Mouse (Mus musculus) CD4-positive, CD25-positive, alpha-beta regulatory T cell, adult 4 months (primary cell): ENCODE data around the gene Olfr1230. TPM values are rescaled to one million over a fixed set of nuclear protein-coding genes. Genes with fewer than 3 reads are reported as not detected.

ENCODE experiments used
- ATAC-seq: one replicate; pipeline ENCODE4 v1.8.0; 2017
- polyA plus RNA-seq, 2 experiments: library from polyadenylated mRNA; unstranded; fragments of 100-300 nt; shearing (Covaris generic); gene quantifications; one replicate each; pipeline ENCODE4 v1.2.1; 2017

Gene Olfr1230
- not detected for polyA plus RNA-seq

DNA sequence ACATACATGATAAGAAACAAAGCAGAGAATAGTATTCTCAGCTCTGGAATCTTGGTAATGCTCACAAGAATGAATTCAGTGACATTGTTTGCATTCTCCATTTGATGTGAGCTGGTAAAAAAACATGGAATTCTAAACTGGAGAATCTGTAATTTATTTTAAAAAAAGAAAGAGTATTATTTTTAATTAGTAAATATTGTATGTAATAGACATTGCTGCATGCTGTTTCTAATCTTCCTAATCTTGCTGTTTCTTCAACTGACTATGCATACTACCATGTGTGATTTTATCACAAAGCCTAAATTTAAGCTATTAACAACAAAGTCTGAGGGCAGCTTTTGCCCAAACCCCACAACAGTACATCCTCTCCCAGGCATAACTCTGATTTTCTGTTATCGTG, at the start of gene Olfr1230:
Gene Olfr1230, minus strand, starts transcription at position 101 of the 400 bp plus-strand sequence.
- ATAC-seq, result no peak

DNA sequence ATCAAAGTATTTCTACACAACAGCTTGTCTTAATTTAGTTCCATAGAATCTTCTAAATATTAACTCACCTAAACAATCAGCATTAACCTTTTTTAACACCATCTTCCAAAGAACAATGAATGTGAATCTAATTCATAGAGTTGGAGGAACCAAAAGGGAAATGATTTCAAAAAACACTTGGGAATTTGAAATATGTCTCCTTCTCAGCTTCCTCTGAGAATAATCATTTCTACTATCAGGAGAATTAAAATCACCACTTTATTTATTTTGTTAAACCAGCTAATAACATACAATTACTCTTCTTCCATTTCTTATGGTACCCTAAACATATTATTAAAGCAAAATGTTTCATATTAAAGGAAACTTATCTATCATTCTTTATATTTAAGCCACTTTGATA, 45.2 kb upstream of the Olfr1230 start, which contains the start of gene Olfr1233:
Gene Olfr1233, minus strand, starts transcription at position 101 of the 400 bp plus-strand sequence.
- no peak for ATAC-seq

DNA sequence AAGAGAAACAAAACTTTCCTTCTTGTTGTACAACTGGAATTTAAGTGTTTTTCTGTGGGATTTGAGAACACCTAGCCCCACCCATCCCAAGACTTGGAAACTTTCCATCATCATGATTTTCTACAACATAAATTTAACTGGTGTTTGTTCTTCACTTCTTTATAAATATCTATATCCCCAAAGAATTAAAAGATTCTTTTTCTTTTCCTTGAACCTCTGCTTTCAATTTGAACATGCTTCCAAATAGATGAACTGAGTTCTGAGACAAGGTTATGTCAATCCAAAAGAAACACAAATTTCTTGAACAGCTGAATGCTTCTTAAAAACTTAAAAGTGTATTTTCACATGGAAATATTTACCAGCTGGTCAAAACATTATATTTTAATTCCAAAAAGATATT, 32.5 kb upstream of the Olfr1230 start, which contains the start of gene Olfr1232:
Gene Olfr1232, minus strand, starts transcription at position 101 of the 400 bp plus-strand sequence.
- no peak for ATAC-seq

DNA sequence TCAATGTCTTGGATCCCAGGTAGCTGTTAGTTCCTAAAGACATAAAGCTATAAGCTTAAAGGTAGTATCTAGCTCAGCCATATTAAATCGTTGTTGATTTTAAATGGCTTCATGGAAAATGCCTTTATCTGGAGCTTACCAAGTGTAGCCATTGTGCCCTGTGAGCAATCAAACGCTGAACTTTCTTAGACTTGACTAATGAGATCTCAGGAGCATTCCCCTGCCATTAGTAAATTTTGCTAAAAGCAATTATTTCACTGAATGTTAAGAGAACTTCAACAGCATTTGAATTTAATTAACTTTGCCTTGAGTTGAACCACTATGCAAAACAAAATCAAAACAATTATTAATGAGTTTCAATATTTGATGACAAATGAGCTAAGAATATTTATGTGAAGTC, 9.9 kb upstream of the Olfr1230 start, which contains the start of gene Olfr1231:
Gene Olfr1231, minus strand, starts transcription at position 101 of the 400 bp plus-strand sequence.
- ATAC-seq, result no peak

DNA sequence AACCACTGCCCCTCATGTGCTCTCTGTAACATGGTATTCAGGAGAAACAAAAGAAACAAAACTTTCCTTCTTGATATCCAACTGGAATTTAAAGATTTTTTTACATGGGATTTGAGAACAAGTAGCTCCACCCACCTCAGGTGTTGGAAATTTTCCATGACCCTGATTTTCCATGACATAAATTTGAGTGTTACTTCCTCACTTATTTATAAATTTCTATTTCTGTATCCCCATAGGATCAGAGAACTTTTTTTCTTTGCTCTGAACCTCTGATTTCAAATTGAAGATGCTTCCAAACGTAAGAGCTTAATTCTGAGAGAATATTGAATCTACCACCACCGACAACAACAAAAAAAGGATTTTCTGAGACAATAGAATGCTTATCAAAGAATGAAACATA, 9.2 kb downstream of the Olfr1230 start, which contains the start of gene Olfr1229:
Gene Olfr1229, minus strand, starts transcription at position 101 of the 400 bp plus-strand sequence.
- no peak for ATAC-seq

DNA sequence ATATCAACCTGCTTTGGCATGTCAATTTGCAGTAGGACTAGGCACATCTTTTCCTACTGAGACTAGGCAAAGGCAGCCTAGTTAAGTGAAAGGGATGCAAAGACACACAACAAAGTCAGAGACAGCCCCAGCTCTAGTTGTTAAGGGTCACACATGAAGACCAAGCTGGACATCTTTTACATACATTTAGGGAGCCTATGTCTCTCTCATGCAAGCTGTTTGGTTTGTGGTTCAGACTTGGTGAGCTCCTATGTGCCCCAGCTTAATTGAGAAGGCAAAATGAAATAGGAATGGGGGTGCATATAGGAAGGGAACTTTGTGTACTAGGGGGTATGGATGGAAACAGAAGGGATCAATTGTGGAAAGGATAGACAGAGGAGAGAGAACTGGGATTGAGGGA, 43.1 kb downstream of the Olfr1230 start, which contains the start of gene Olfr1228:
Gene Olfr1228, minus strand, starts transcription at position 101 of the 400 bp plus-strand sequence.
- no peak for ATAC-seq

Other genes starting within 250 kb of the Olfr1230 start
- gene Olfr1218, start 236.1 kb downstream of the Olfr1230 start, polyA plus RNA-seq, result not detected
- not detected for gene Olfr1219, start 213.8 kb downstream of the Olfr1230 start, polyA plus RNA-seq
- under 1 TPM in 1 of 2 experiments, not detected in 1; 0.08 TPM for gene Olfr1220, start 190.4 kb downstream of the Olfr1230 start, polyA plus RNA-seq
- not detected for gene Olfr1221, start 180.0 kb downstream of the Olfr1230 start, polyA plus RNA-seq
- gene Olfr1222, start 164.2 kb downstream of the Olfr1230 start, polyA plus RNA-seq, result not detected
- not detected for gene Olfr1223, start 145.7 kb downstream of the Olfr1230 start, polyA plus RNA-seq
- not detected for gene Olfr1224-ps1, start 133.2 kb downstream of the Olfr1230 start, polyA plus RNA-seq
- under 1 TPM in 1 of 2 experiments, not detected in 1; 0.08 TPM for gene Olfr1225, start 122.6 kb downstream of the Olfr1230 start, polyA plus RNA-seq
- not detected for gene Olfr1226, start 97.2 kb downstream of the Olfr1230 start, polyA plus RNA-seq
- gene Olfr1228, start 43.2 kb downstream of the Olfr1230 start, polyA plus RNA-seq, result not detected
- gene Olfr1229, start 9.3 kb downstream of the Olfr1230 start, polyA plus RNA-seq, result not detected
- not detected for gene Olfr1231, start 9.8 kb upstream of the Olfr1230 start, polyA plus RNA-seq
- gene Olfr1232, start 32.4 kb upstream of the Olfr1230 start, polyA plus RNA-seq, result not detected
- not detected for gene Olfr1233, start 45.1 kb upstream of the Olfr1230 start, polyA plus RNA-seq
- not detected for gene Olfr1234, start 67.6 kb upstream of the Olfr1230 start, polyA plus RNA-seq
- gene Olfr1238, start 112.4 kb upstream of the Olfr1230 start, polyA plus RNA-seq, result not detected
- not detected for gene Olfr1239, start 123.1 kb upstream of the Olfr1230 start, polyA plus RNA-seq
- gene Olfr1240, start 145.7 kb upstream of the Olfr1230 start, polyA plus RNA-seq, result not detected
- gene Olfr1241, start 189.9 kb upstream of the Olfr1230 start, polyA plus RNA-seq, result not detected
- not detected for gene Olfr1242, start 201.1 kb upstream of the Olfr1230 start, polyA plus RNA-seq
- not detected for gene Olfr1243, start 234.2 kb upstream of the Olfr1230 start, polyA plus RNA-seq